Mouse (Mus musculus): Measurements from ENCODE around the gene Nr4a1.
A peak's percentile ranks its signal among the peaks of the same experiment; 100 is the strongest.

Gene Nr4a1

DNA sequence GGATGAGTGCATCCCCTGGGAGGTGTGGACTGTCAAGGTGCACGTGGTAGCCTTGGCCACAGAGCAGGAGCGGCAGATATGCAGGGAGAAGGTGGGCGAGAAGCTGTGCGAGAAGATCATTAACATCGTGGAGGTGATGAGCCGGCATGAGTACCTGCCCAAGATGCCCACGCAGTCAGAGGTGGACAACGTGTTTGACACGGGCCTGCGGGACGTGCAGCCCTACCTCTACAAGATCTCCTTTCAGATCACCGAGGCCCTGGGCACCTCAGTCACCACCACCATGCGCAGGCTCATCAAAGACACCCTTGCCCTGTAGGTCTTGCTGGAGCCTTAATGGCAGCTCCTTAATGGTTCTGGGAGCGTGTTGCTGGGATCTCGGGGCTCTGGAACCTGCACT is 36.3 kb downstream of the Nr4a1 start:
- no peak for DNase-seq

DNA sequence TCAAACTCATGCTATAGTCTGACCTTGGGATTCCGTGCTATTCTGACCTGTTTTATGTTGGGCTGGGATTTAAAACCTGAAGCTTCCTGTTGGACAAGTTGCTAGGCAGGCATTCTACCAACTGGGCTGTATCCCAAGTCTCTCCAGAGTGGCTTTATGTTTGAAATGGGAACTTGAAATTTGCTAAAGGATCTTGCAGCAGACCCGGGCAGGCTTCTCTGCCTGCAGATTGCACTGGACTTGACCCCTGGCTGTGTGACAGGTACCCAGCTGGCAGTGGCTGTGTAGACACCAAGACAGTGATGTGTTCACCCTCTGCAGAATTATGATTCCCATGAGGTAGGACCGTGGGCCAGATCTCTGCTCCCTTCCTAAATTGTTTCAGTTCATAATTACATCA is 37.9 kb downstream of the Nr4a1 start:
- no peak for DNase-seq

DNA sequence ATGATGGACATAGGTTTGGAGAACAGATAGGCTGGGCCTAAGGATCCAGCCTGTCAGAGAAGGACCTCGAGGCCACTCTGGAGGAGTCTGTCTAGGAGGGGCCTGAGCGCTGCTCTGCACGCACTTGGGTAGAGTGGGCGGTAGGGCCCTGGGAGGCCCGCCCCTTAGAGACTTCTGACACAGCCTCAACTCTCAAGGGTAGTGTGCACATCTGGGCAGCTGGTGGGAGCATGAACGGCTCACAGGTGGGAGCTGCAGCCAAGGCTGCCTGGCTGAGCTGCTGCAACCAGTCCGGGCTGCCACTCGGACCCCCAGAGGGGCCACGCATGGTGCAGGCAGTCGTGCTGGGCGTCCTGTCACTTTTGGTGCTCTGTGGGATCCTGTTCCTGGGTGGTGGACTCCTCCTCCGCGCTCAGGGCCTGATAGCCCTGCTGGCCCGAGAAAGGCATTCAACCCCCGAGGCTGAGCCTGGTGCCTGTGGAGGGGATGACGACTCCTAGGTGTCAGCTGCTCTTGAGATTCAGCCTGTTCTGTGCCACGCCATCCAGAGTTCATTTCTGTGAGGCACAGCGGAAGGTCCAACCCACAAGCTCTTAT is 39.1 kb downstream of the Nr4a1 start, which contains the start of gene 6030408B16Rik:
6030408B16Rik (plus strand) TSS at position 188 of the 597 bp plus-strand sequence.
- peak; percentile 60 for DNase-seq

DNA sequence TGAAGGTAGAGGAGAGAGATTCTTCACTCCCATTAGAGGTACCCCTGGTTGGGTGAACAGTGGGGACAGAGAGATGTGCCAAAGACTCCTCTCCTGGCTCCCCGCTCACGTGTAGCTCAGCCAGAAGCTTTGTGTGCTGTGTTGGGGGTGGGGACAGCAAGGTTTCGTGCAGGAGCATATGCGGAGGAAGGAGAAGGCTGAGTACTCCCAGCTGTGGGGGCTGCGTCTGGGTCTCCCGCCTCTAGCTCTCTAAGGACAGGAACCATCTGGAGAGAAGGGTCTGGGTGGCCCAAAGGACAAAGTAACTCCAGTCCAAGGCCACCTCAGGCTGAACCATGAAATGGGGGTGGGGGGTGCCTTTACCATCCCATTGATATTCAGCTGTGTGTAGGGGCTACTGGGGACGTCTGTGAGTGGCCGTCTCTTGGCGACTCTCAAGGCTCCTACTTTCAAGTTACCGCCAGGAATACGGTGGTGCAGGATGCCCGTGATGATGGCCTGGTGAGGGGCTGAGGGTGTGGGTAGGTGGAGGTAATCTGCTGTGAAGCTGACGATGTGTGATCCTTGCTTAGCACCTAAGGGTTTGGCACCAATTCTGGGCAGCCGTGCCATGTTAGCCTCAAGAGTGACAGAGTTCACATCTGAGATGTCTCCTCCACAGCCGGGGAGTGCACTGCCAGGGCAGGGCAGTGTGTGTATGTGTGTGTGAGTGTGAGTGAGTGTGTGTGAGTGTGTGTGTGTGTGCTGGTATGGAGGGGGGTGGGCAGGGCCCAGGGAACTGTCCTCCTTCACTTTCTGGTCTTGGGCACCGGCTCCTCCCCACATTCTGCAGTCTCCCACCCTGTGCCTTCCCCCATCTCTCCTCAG is 40.2 kb downstream of the Nr4a1 start:
- DNase-seq, result peak; percentile 79

DNA sequence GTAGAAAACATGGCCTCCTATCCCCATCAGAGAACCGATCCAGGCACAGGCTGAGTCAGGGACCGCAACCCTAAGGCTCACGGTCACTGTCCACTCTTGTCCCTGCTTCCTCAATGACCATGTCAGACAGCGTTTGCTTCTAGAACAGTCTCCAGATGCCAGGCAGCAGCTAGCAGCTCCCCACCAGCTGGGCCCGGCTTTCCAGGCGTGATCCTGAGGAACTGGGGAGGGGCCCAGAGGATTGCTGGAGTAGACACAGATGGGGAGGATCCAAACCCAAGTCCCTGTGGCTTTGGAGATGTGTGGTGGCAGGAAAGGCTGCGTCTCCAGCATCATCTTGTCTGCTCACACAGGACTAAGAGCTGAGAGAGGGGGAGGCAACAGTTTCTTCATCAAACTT is 41.0 kb downstream of the Nr4a1 start:
- peak; percentile 83 for DNase-seq

DNA sequence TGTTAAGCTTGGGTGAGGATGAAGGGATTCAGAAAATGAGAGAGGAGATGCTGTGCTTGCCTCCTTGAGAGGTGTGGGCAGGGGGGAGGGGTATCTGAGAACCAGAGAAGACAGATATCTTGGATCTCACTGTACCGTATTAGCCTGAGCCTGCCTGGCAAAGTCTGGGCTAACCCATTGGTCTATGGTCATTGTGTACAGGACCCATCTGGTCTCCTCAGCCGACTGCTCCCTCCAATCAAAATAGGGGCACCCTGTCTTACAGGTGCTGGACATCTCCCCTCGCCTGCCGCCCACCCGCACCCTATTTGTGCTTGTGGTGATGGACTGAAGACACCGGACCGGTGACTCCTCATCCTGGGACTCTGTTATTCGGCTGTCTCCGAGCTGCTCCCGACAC is 41.5 kb downstream of the Nr4a1 start:
- no peak for DNase-seq

DNA sequence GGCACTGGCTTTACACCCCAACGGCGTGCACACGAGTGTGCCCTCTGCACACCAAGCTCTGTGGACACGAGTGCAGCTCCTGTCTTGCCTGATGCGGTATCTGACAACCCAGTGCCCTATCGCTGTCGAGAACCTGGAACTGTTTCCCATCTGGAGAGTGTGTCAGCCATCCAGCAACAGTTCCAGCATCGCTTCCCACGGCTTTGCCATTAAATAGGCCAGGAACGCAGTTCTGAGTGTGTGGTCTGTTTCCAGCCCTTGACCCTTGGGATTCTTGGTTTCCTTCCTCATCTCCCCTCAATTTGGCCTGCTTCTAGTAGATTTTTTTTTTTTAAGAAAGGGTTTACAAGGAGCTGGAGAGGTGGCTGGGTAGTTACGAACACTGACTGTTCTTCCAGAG is 42.0 kb downstream of the Nr4a1 start:
- DNase-seq, result no peak

DNA sequence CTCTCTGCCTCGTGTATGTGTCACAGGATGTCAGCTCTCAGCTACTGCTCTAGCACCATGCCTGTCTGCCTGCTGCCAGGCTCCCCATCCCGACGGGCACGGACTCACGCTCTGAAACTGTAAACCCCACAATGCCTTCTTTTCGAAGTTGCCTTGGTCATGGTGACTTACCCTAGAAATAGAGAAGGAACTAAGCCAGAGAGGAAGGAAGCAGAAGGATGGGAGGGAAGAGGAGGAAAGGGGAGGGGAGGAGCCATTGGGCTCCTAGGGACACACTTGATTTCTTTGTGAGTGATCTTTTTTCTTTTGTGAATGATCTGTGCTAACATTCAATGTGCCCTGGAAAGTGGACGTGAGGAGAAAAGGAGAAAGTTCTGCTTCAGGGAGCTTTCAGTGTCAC is 43.9 kb downstream of the Nr4a1 start:
- DNase-seq, result no peak

DNA sequence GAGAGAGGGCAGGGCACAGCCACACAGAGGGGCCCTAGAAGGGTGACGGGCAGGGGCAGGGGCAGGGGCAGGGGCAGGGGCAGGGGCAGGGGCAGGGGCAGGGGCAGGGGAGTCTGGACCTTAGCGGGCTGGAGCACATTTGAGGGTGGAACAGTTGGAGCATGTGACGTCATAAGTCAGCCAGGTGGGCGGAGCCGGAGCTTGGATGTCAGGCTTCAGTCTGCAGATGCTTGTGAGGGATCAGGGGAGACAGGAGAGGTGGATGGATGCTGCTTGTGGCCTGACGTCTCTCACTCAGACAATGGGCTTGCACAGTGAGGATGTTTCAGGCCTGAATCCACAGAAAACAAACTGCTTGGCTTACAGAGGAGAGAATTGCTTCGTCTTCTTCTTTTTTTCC is 44.5 kb downstream of the Nr4a1 start:
- DNase-seq, result peak; percentile 57

DNA sequence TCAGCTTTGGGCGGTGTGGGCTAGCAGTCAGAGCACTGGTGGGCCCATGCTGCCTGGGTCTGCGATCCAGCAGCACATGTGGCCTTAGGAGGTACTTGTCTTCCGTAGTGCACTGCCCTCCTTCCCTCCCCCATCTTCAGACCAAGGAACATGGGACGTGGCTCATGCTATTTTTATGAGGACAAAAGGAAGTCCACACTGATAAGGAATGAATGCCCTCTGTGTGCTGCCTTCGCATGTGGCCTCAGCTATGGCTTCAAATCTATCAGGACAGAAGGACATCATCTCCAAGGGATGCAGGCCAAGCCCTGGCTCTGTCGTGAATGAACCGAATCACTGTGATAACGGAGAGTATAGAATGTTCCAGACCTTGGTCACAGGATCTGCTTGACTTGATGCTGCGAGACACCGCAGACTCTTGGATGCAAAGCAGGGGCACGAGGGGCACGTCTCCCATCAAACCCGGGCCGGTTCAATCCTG is 45.5 kb downstream of the Nr4a1 start:
- no peak for DNase-seq

DNA sequence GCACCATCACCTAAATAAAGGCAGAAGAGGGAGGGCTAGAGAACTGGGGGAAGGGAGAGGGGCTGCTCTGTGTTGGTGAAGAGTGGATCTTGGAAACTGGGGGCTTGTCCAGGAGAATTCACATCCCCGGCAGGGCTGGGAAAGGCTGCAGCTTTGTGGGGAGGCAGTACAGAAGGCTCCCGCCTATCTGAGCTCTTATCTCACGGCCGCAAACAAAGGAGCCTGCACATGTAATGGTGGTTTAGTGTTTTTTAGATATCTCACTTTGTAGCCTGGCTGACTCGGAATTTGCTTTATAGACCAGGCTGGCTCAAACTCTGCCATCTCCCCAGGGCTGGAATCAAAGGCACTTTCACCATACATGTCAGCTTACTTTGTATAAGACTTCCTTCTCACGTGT is 46.1 kb downstream of the Nr4a1 start:
- no peak for DNase-seq

DNA sequence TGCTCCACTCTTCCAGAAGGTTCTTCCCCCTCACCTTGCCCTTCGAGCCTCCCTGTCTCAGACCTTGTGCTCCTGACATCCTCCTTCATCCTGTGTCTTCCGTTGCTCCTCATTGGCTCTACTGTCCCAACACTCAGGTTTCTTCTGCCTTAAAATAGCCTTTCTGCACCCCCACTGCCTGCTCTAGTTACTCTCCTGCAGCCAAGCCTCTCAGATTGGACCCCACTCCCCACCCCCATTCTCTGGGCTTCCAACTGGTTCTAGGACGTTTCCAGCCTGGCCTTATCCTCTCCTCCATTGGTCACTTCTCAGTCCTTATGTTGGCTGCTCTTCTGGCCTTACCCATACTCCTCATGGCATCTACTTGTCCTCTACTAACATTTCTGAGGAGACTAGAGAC is 48.1 kb downstream of the Nr4a1 start:
- no peak for DNase-seq

DNA sequence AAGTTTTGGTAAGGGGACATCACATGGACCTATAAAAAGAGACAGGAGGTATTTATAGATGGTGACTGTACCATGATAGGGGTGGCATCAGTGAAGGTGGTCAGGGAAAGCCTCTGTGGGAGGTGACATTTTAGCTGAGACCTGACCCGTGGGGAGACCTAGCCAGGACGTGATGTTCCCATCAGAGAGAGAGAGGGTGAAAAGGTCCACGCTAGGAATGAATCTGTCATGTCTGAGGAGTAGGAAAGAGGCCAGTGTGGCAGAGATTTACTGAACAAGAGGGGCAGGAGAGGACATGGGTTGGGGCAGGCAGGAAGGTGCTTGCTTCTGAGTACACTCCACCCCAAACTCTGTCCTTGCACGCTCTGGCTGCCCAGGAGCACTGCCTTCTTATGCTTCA is 49.8 kb downstream of the Nr4a1 start:
- no peak for DNase-seq

DNA sequence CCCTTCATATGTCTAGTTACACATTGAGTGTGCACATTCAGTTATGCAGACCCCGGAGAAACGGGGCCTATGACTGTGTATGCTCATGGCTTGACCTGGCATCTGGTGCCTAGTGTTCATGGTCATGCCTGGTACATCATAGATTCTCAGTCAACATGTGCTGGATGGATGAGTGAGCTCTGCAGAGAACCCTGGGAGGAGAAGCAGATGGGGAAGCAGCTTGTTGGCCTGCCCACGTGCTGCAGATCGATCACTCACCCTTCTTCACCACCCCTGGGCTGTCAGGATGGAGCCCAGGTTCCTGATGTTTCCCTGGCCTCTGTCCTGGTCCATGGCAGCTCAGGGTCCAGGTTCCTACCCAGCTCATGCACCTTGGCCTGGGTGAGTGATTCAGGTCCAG is 52.4 kb downstream of the Nr4a1 start:
- DNase-seq, result no peak

DNA sequence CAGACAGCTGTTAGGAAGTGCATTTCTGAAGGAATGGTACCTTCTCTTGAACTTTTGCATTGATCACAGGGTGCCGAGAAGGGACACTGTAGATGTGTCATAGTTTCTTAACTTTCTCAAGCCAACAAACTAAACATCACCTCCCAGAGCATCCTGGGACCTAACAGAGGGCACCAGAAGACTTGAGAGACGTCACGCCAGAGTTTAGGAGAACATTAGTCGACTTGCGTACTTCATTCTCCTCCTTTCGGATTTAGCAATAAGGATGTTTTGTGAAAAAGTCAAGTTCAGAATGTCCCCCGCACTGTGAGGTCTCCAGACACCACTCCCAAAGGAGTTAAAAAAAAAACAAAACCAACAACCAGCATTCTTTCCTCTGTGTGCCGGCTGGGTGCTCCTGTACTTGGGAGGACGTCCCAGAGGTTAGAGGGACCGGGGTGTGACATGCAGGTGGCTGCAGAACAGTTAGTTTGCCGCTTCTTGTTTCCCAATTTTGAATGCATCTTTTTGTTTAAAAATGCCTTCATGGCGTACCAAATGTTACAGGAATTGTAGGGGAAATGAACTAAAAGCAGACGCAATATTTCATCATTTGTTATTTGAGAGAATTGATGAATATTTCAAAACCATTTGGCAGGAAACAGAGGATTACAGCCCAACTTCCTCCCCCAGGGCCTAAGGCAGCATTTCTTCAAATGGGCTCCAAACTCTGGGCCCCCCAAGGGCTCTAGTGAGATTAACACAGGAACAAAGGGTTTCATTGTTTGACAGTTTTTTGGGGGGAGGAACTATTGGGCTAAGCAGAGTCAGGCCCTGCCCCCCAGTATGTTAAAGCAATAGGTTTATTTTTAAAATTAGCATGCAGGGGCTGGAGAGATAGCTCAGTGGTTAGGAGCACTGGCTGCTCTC is 54.6 kb downstream of the Nr4a1 start:
- no peak for DNase-seq

DNA sequence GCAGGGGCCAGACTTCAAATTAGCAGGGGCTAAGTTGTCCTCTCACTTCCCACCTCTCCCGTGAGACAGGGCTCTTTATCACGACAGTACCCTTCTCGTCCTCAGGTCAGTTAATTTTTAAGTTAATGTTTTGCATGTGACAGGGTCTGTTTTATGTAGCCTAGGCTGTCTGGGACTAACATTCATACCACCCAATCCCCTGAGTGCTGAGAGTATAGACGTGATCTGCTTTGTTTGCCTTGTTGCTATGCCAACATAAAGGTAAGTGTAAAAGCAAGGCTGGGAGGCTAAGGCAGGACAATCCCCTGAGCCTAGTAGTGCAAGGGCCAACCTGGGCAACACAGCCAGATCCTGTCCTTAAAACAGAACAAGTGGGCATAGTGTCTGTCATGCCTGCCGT is 55.4 kb downstream of the Nr4a1 start:
- DNase-seq, result no peak

DNA sequence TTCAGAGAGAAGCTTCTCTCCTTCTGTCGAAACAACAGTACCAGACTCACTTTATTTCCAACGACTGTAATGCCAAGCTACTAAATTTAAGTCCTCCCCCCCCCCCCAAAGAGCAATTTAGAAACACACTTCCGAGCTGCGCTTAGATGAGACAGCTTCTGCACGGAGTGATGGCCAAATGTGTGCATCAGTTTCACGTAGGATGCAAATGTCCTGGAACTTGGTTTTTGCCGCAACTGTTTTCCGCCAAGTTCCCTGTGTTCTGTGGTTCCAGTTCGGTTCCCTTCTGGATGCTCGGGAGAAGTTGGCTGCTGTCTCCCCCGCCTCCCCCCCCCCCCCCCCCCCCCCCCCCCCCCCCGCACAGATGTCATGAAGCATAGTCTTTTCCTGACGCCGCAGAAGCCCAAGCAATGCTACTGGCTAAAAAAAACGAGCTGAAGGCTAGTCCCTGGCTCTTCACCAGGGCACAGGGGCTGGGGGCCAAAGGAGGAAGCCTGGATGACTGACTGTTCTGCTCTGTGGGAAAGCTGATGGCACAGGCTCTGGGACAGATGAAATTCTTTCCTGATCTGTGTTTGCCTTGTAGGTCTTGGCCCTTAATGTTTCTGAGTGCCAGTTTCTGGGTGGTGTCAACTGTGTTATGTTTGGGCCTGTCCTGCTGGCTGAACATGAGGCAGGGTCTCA is 57.2 kb downstream of the Nr4a1 start:
- no peak for DNase-seq

DNA sequence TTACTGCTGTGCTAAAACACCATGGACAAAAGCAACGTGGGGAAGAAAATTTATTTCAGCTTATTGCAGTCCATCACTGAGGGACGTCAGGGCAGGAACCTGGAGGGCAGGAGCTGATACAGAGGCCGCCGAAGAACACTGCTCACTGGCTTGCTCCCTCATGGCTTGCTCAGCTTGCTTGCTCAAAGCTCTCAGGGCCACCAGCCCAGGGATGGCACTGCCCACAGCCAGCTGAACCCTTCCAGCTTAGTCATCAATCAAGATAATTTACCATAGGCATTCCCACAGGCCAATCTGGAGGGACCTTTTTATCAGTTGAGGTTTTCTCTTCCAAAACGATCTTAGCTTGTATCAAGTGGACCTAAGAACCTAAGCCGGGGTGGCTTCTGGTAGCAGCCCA is 57.9 kb downstream of the Nr4a1 start:
- no peak for DNase-seq

DNA sequence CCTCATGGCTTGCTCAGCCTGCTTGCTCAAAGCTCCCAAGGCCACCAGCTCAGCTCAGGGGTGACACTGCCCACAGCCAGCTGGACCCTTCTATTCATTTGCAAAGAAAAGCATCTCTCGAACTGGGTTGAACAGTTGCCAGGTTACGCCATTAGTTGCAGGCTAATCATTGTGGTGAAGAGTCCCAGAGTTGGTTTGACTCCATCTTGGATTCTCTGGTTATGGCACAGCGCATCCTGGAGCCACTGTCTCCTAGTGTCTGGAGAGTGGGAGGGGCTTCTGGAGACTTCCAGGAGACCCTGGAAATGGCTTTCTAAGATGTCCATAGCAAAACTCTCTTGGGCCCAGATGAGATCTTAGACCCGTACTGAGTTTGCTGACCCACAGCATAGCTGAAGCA is 61.3 kb downstream of the Nr4a1 start:
- no peak for DNase-seq

DNA sequence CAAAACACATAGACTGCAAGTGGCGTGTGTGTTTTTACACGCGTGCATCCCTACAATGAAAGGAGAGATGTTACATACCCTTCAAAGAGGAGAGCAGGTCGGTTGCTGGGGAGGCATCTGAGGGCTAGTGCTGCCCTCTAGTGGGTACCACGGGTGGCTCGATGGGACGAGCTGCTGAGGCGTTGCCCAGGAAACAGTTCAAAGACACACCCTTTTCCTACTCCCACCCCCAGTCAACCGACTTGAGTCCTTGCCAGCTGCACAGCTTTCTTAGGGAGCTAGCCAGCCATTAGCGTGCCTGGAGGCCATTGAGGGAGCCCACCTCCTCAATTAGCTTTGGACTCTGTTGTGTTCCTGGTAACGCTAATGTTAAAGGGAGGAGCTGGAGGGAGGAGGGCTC is 61.8 kb downstream of the Nr4a1 start:
- peak; percentile 95 for DNase-seq

DNA sequence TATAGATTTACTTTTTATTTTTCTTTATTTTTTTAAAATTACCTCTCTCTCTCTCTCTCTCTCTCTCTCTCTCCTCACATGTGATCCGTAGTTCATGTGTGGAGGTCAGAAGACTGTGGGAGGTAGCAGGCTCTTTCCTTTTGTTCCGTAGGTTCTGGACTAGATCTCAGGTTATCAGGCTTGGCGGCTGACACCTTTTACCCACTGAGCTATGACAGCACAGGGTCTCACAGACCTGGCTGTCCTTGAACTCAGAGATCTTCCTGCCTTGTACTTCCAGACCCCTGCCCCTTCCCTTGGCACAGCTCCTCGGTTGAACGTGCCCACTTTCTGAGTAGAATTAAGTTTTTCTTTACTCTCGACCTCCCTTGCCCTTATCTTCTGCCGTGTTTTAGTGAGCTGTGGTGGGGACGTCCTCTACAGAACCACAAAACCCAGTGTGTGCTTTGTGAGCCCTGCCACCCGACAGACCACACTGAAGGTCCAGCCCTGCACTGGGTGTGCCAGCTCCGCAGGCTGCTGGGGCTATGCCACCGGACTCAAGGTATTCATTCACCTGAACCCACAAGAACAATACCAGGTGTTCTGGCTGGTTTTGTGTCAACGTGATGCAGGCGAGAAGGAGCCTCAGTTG is 62.3 kb downstream of the Nr4a1 start:
- no peak for DNase-seq
